10 mouse cellular contexts compared by ENCODE assay signal in the genomic region with DNA sequence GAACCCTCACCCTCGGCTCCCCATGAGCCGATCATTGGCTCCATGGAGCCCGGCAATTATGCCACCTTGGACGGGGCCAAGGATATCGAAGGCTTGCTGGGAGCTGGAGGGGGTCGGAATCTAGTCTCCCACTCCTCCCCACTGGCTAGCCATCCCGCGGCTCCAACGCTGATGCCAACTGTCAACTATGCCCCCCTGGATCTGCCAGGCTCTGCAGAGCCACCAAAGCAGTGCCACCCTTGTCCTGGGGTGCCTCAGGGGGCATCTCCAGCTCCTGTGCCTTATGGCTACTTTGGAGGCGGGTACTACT. TPM values are rescaled to one million over a fixed set of nuclear protein-coding genes. Genes with fewer than 3 reads are reported as not detected.
DNase-seq lines count a peak whose midpoint lies in the region; ATAC-seq and TF ChIP-seq lines count a peak whose summit lies in the region.
"Had no signal": no experiment of that assay in that cellular context is flagged by ENCODE, and none has a peak within 500 bp of the region (broad histone marks: within the 10 kb centered on the region; RNA-seq: fewer than 3 reads in every experiment).

No protein-coding gene starts in this region.

- no peak overlapping the region for H3K27ac ChIP-seq in heart, embryonic 13.5 days (replicated peaks)
- H3K27ac ChIP-seq in lung, postnatal 0 days (ENCODE audit: low read length), result no peak overlapping the region
- H3K27ac ChIP-seq in intestine, embryonic 15.5 days, result no peak overlapping the region
- H3K27ac ChIP-seq in neural tube, embryonic 15.5 days (replicated peaks), result no peak overlapping the region

- no peak for TF ChIP-seq CTCF in lung, postnatal 0 days (IDR thresholded peaks at IDR 0.05)

- H3K9me3 ChIP-seq in heart, embryonic 13.5 days, result no peaks in the 10 kb centered on the region
- H3K9me3 ChIP-seq in lung, postnatal 0 days (ENCODE audit: low read length), result no peaks in the 10 kb centered on the region
- no peaks in the 10 kb centered on the region for H3K9me3 ChIP-seq in intestine, embryonic 15.5 days
- no peaks in the 10 kb centered on the region for H3K9me3 ChIP-seq in neural tube, embryonic 15.5 days (replicated peaks)

- H3K27me3 ChIP-seq in heart, embryonic 13.5 days (replicated peaks), result peaks cover 100% of the 10 kb centered on the region
- H3K27me3 ChIP-seq in lung, postnatal 0 days (replicated peaks; ENCODE audit: insufficient read depth, low read length), result peaks cover 94% of the 10 kb centered on the region
- peaks cover 95% of the 10 kb centered on the region for H3K27me3 ChIP-seq in intestine, embryonic 15.5 days (replicated peaks)
- peaks cover 93% of the 10 kb centered on the region for H3K27me3 ChIP-seq in neural tube, embryonic 15.5 days (replicated peaks)

- ATAC-seq in heart, embryonic 13.5 days (ENCODE audit: extremely low read depth, insufficient number of reproducible peaks, low FRiP score, low TSS enrichment), result no peak
- no peak for ATAC-seq in lung, postnatal 0 days
- ATAC-seq in intestine, embryonic 15.5 days, result no peak
- no peak for ATAC-seq in neural tube, embryonic 15.5 days (ENCODE audit: low FRiP score)

- DNase-seq in heart, postnatal 4 days, result no peak
- no peak for DNase-seq in lung, postnatal 0 days (ENCODE audit: low spot score)
- no peak for DNase-seq in lung, postnatal 25 days (ENCODE audit: low spot score)
- no peak for DNase-seq in gastrocnemius, postnatal 10 days
- no peak for DNase-seq in urinary bladder, postnatal 4 days (ENCODE audit: low spot score in 2 of 2)
- DNase-seq: thymus, postnatal 14 days had no signal

- peaks cover 10% of the 10 kb centered on the region; the same call in 1 of the 2 replicates for H3K4me1 ChIP-seq in heart, embryonic 13.5 days
- H3K4me1 ChIP-seq in lung, postnatal 0 days (ENCODE audit: insufficient read depth, low read depth, low read length), result no peaks in the 10 kb centered on the region
- peaks cover 9% of the 10 kb centered on the region for H3K4me1 ChIP-seq in intestine, embryonic 15.5 days (replicated peaks)
- H3K4me1 ChIP-seq in neural tube, embryonic 15.5 days, result peaks cover 11% of the 10 kb centered on the region

- H3K36me3 ChIP-seq in heart, embryonic 13.5 days, result no peaks in the 10 kb centered on the region
- H3K36me3 ChIP-seq in lung, postnatal 0 days (ENCODE audit: insufficient read depth, low read length), result no peaks in the 10 kb centered on the region
- no peaks in the 10 kb centered on the region for H3K36me3 ChIP-seq in intestine, embryonic 15.5 days
- no peaks in the 10 kb centered on the region for H3K36me3 ChIP-seq in neural tube, embryonic 15.5 days

- 3% methylated on average over 10 of the region's 10 CpGs for WGBS in heart, embryonic 13.5 days
- WGBS in lung, postnatal 0 days, result 2% methylated on average over 9 of the region's 10 CpGs
- 2% methylated on average over 10 of the region's 10 CpGs for WGBS in intestine, embryonic 15.5 days
- 1% methylated on average over 10 of the region's 10 CpGs for WGBS in neural tube, embryonic 15.5 days

- no peak for TF ChIP-seq EP300 in lung, postnatal 0 days (IDR thresholded peaks at IDR 0.05)

- H3K4me2 ChIP-seq in heart, embryonic 13.5 days, result peak overlapping the region; percentile 46
- no peak overlapping the region for H3K4me2 ChIP-seq in lung, postnatal 0 days (replicated peaks; ENCODE audit: low read depth, low read length)
- H3K4me2 ChIP-seq in intestine, embryonic 15.5 days (replicated peaks), result peak overlapping the region; percentile 45
- peak overlapping the region; percentile 44 for H3K4me2 ChIP-seq in neural tube, embryonic 15.5 days

- H3K9ac ChIP-seq in heart, embryonic 13.5 days, result no peak overlapping the region
- no peak overlapping the region for H3K9ac ChIP-seq in lung, postnatal 0 days (replicated peaks; ENCODE audit: low read depth)
- 0 out of 2 replicates have a peak overlapping the region, but pooled peaks have one; percentile 0 for H3K9ac ChIP-seq in intestine, embryonic 15.5 days
- no peak overlapping the region for H3K9ac ChIP-seq in neural tube, embryonic 15.5 days (replicated peaks)

- H3K4me3 ChIP-seq in heart, embryonic 13.5 days, result peak overlapping the region; percentile 29
- H3K4me3 ChIP-seq in lung, postnatal 0 days (ENCODE audit: low read depth, low read length), result peak overlapping the region; percentile 11; the same call in 1 of the 2 replicates
- peak overlapping the region; percentile 25 for H3K4me3 ChIP-seq in intestine, embryonic 15.5 days (replicated peaks)
- peak overlapping the region; percentile 22; the same call in 1 of the 2 replicates for H3K4me3 ChIP-seq in neural tube, embryonic 15.5 days (replicated peaks)
- H3K4me3 ChIP-seq: erythroblast, embryonic 14.5 days had no signal

RNA-seq across cellular contexts. Expression of a gene that starts 0.2 kb away (rescaled TPM):
- polyA plus RNA-seq in heart, embryonic 13.5 days (2015; fragmentation: Nextera tagmentation; extraction: Ambion mirVana), result not detected in 2 replicates
- total RNA-seq in heart, postnatal 4 days (2021), result not detected
- polyA plus RNA-seq in lung, postnatal 0 days (2015; fragmentation: Nextera tagmentation; extraction: Ambion mirVana), result not detected in 2 replicates
- 2.3 and 3.6 TPM in 2 replicates for polyA plus RNA-seq in intestine, embryonic 15.5 days (2015; fragmentation: Nextera tagmentation; extraction: Ambion mirVana)
- 0.15 and 1.9 TPM in 2 replicates for polyA plus RNA-seq in neural tube, embryonic 15.5 days (2015; fragmentation: Nextera tagmentation; extraction: Ambion mirVana)
- not detected for total RNA-seq in gastrocnemius, postnatal 10 days (2021)
